Mouse (Mus musculus) kidney, adult 2 months (tissue): ENCODE data around the gene 0610012G03Rik. TPM values are rescaled to one million over a fixed set of nuclear protein-coding genes. Genes with fewer than 3 reads are reported as not detected.
A peak's percentile ranks its signal among the peaks of the same experiment; 100 is the strongest.

Experiments
- DNase-seq: peaks from one replicate; pipeline ENCODE4 v3.0.0; 2021
- H3K27ac ChIP-seq: fragments of 200-500 bp; 2 replicates; pipeline ENCODE4 v1.5.1; 2012; ENCODE audit warnings: low read depth, low read length, control low read depth, inconsistent platforms; ENCODE audit not compliant: insufficient read depth
- H3K27me3 ChIP-seq: fragments of 200-500 bp; replicated peaks from 2 replicates; pipeline ENCODE4 v1.6.1; 2012; ENCODE audit warnings: mild to moderate bottlenecking, moderate library complexity, low read length, inconsistent platforms; ENCODE audit not compliant: control insufficient read depth, insufficient read depth
- H3K36me3 ChIP-seq: fragments of 200-500 bp; 2 replicates; pipeline ENCODE4 v1.6.1; 2012; ENCODE audit warnings: mild to moderate bottlenecking, moderate library complexity, low read length, inconsistent platforms; ENCODE audit not compliant: control insufficient read depth, insufficient read depth
- H3K4me1 ChIP-seq: fragments of 200-500 bp; 2 replicates; pipeline ENCODE4 v1.6.1; 2011; ENCODE audit warnings: low read length; ENCODE audit not compliant: control insufficient read depth, insufficient read depth
- H3K4me3 ChIP-seq: fragments of 200-500 bp; 2 replicates; pipeline ENCODE4 v1.5.1; 2011; ENCODE audit warnings: mild to moderate bottlenecking, low read depth, low read length, control low read depth; ENCODE audit not compliant: insufficient read depth
- CTCF ChIP-seq: fragments of 200-500 bp; conservative IDR thresholded peaks from 2 replicates; pipeline ENCODE4 v1.5.1; 2011; ENCODE audit warnings: low read depth, mild to moderate bottlenecking, control low read depth, low read length, moderate library complexity, mixed read lengths; ENCODE audit not compliant: insufficient read depth, insufficient read length
- POLR2A ChIP-seq: fragments of 200-500 bp; IDR thresholded peaks from one replicate; pipeline ENCODE4 v1.6.1; 2011; ENCODE audit warnings: low read depth, low read length, control low read depth
- WGBS: fragments of 180-500 bp; shearing (Covaris S2); methylation state at CpG from one replicate; pipeline ENCODE4 v1.1.7; 2018; 5-methylcytosine and 5-hydroxymethylcytosine counted together
- polyA plus RNA-seq: library from polyadenylated mRNA; depleted of rRNA; stranded (reverse); fragments of >200 nt; gene quantifications from 2 replicates; pipeline ENCODE4 v1.2.3, GENCODE M21; 2012; rRNA removed

0610012G03Rik gene
- polyA plus RNA-seq, 1 experiment = 96.7 TPM

GRCm38 (mm10) chr16:31905331-31905730 is 43.0 kb downstream of the 0610012G03Rik start:
- Histone ChIP-seq H3K4me3 (no peak overlapping the region), H3K4me1 (no peaks in the 10 kb centered on the region), H3K27me3 (no peaks in the 10 kb centered on the region), H3K36me3 (no peaks in the 10 kb centered on the region), H3K27ac (no peak overlapping the region)
- TF ChIP-seq POLR2A (no peak), CTCF (0 out of 2 replicates have a peak, but pooled peaks have one; percentile 18)
- DNase-seq = no peak
- 79% methylated on average over 4 of the region's 4 CpGs for WGBS

- H3K27me3 ChIP-seq = no peaks in the 10 kb centered on the region
- no peak overlapping the region for H3K4me3 ChIP-seq
- no peak for DNase-seq
- H3K4me1 ChIP-seq = no peaks in the 10 kb centered on the region
- TF ChIP-seq CTCF (no peak), POLR2A (no peak)
- H3K36me3 ChIP-seq = no peaks in the 10 kb centered on the region
- 91% methylated on average over 8 of the region's 8 CpGs for WGBS
- H3K27ac ChIP-seq = no peak overlapping the region
These were observed 45.1 kb downstream of the 0610012G03Rik start for GRCm38 (mm10) chr16:31903239-31903638.

GRCm38 (mm10) chr16:31901886-31902285 is 46.4 kb downstream of the 0610012G03Rik start:
- Histone ChIP-seq H3K36me3 (no peaks in the 10 kb centered on the region), H3K27me3 (no peaks in the 10 kb centered on the region), H3K4me3 (no peak overlapping the region), H3K27ac (no peak overlapping the region), H3K4me1 (no peaks in the 10 kb centered on the region)
- no peak for DNase-seq
- no peak for TF ChIP-seq POLR2A
- TF ChIP-seq CTCF = no peak
- WGBS = 84% methylated on average over 1 of the region's 1 CpGs

- H3K27me3 ChIP-seq = no peaks in the 10 kb centered on the region
- H3K4me1 ChIP-seq = no peaks in the 10 kb centered on the region
- no peak for DNase-seq
- TF ChIP-seq CTCF (no peak), POLR2A (no peak)
- no peak overlapping the region for H3K4me3 ChIP-seq
- no peak overlapping the region for H3K27ac ChIP-seq
- no peaks in the 10 kb centered on the region for H3K36me3 ChIP-seq
- WGBS = 86% methylated on average over 18 of the region's 18 CpGs
These were observed 49.6 kb downstream of the 0610012G03Rik start for GRCm38 (mm10) chr16:31898546-31899326.

Other genes starting within 250 kb of the 0610012G03Rik start
- gene Meltf, start 69.7 kb downstream of the 0610012G03Rik start, polyA plus RNA-seq = 0.11 and 0.14 TPM in 2 replicates
- 2.0 and 2.2 TPM in 2 replicates for gene Pigz, start 14.6 kb downstream of the 0610012G03Rik start, polyA plus RNA-seq
- 10.9 and 28.9 TPM in 2 replicates for gene Ncbp2, start within 50 bp of the 0610012G03Rik start, polyA plus RNA-seq
- gene Senp5, start 54.8 kb upstream of the 0610012G03Rik start, polyA plus RNA-seq = 4.4 and 5.5 TPM in 2 replicates
- 15.7 and 18.3 TPM in 2 replicates for gene Pak2, start 130.8 kb upstream of the 0610012G03Rik start, polyA plus RNA-seq
- 29.0 and 33.2 TPM in 2 replicates for gene Pigx, start 151.2 kb upstream of the 0610012G03Rik start, polyA plus RNA-seq
- gene Cep19, start 151.3 kb upstream of the 0610012G03Rik start, polyA plus RNA-seq = 17.2 and 18.9 TPM in 2 replicates
- 7.9 and 11.6 TPM in 2 replicates for gene Nrros, start 217.1 kb upstream of the 0610012G03Rik start, polyA plus RNA-seq
- gene Bex6, start 231.3 kb upstream of the 0610012G03Rik start, polyA plus RNA-seq = not detected in 2 replicates